Mouse (Mus musculus) left cerebral cortex, adult 9 months (tissue): ENCODE data around the gene Clec4e.
"Not testable (repeated sequence)": the region's sequence is repeated elsewhere in the genome, so short reads cannot be mapped to it uniquely, and the experiment has no call there.

Source experiments
- DNase-seq, 2 experiments: peaks; one replicate each; pipeline ENCODE4 v3.0.0; 2022; ENCODE audit warnings: low spot score in 2 of 2

The Clec4e gene

GRCm38 (mm10) chr6:123289753-123290152 lies at the start of gene Clec4e:
Gene Clec4e (minus strand): TSS chr6:123289870.
- DNase-seq, result no peak

- DNase-seq, result no peak
Observed at GRCm38 (mm10) chr6:123332503-123332902, 42.8 kb upstream of the Clec4e start.

GRCm38 (mm10) chr6:123308033-123308432 lies 18.4 kb upstream of the Clec4e start, which contains the start of gene Vmn2r19:
Gene Vmn2r19 (plus strand): TSS chr6:123308333.
- DNase-seq, result no peak

GRCm38 (mm10) chr6:123306315-123306714 lies 16.6 kb upstream of the Clec4e start:
- not testable (repeated sequence) for DNase-seq

GRCm38 (mm10) chr6:123296687-123297086 lies 7.0 kb upstream of the Clec4e start:
- no peak for DNase-seq

GRCm38 (mm10) chr6:123293509-123293908 lies 3.8 kb upstream of the Clec4e start:
- DNase-seq, result not testable (repeated sequence)

GRCm38 (mm10) chr6:123292751-123293400 lies 3.2 kb upstream of the Clec4e start:
- DNase-seq, result no peak

- no peak for DNase-seq
Observed at GRCm38 (mm10) chr6:123288931-123289330, 739 bp downstream of the Clec4e start.

- DNase-seq, result no peak
Observed at GRCm38 (mm10) chr6:123286311-123286710, 3.4 kb downstream of the Clec4e start.

- DNase-seq, result peak in 1 of 2 experiments; percentile 12
Observed at GRCm38 (mm10) chr6:123279443-123279842, 10.2 kb downstream of the Clec4e start.

GRCm38 (mm10) chr6:123266945-123267344 lies 22.7 kb downstream of the Clec4e start:
- DNase-seq, result no peak

GRCm38 (mm10) chr6:123265809-123266208 lies 23.9 kb downstream of the Clec4e start:
- DNase-seq, result no peak

- DNase-seq, result no peak
Observed at GRCm38 (mm10) chr6:123264194-123264593, 25.5 kb downstream of the Clec4e start.

- no peak for DNase-seq
Observed at GRCm38 (mm10) chr6:123261555-123262161, 28.0 kb downstream of the Clec4e start, which contains the start of gene Clec4d. Gene Clec4d (plus strand): TSS chr6:123262111.

- DNase-seq, result no peak
Observed at GRCm38 (mm10) chr6:123260868-123261267, 28.8 kb downstream of the Clec4e start.

- DNase-seq, result no peak
Observed at GRCm38 (mm10) chr6:123259889-123260603, 29.6 kb downstream of the Clec4e start.

GRCm38 (mm10) chr6:123258946-123259345 lies 30.7 kb downstream of the Clec4e start:
- no peak for DNase-seq

GRCm38 (mm10) chr6:123252735-123253134 lies 36.9 kb downstream of the Clec4e start:
- DNase-seq, result no peak

- DNase-seq, result not testable (repeated sequence)
Observed at GRCm38 (mm10) chr6:123248862-123249261, 40.8 kb downstream of the Clec4e start.

- no peak for DNase-seq
Observed at GRCm38 (mm10) chr6:123244201-123244600, 45.5 kb downstream of the Clec4e start.

- DNase-seq, result no peak
Observed at GRCm38 (mm10) chr6:123237582-123237981, 52.1 kb downstream of the Clec4e start.
